Mouse (Mus musculus) MEL (cell line): ENCODE results near the gene Pip4k2a. TPM values are rescaled to one million over a fixed set of nuclear protein-coding genes. Genes with fewer than 3 reads are reported as not detected.
"Not testable (repeated sequence)": the region's sequence is repeated elsewhere in the genome, so short reads cannot be mapped to it uniquely, and the experiment has no call there.

Experiments used
- DNase-seq: peaks from one replicate; pipeline ENCODE4 v3.0.0; 2011; ENCODE audit warnings: low read depth, low spot score
- H3K27ac ChIP-seq: 2 replicates; pipeline ENCODE4 v1.5.1; 2012; ENCODE audit warnings: low read depth, mild to moderate bottlenecking, control low read depth, low read length, moderate library complexity; ENCODE audit not compliant: control insufficient read depth
- H3K27me3 ChIP-seq, 2 experiments: fragments of 150-350 bp in 1 of 2; sonication (generic) in 1 of 2; 2 replicates each; pipeline ENCODE4 v1.6.1; 2012; ENCODE audit warnings: low read length in 2 of 2, mild to moderate bottlenecking in 2 of 2, improper control_type of control experiment in 1 of 2, moderate library complexity in 1 of 2; ENCODE audit not compliant: insufficient read depth in 2 of 2, control insufficient read depth in 1 of 2
- H3K36me3 ChIP-seq, 2 experiments: 2 replicates each; pipeline ENCODE4 v1.6.1; 2012 to 2014; ENCODE audit warnings: low read length in 2 of 2, improper control_type of control experiment in 1 of 2, inconsistent platforms in 1 of 2, mild to moderate bottlenecking in 1 of 2; ENCODE audit not compliant: insufficient read depth in 2 of 2, control insufficient read depth in 1 of 2
- H3K4me1 ChIP-seq, 2 experiments: fragments of 150-350 bp in 1 of 2; sonication (generic) in 1 of 2; 2 replicates each; pipeline ENCODE4 v1.6.1; 2012; ENCODE audit warnings: low read length in 2 of 2, improper control_type of control experiment in 1 of 2, mild to moderate bottlenecking in 1 of 2; ENCODE audit not compliant: insufficient read depth in 2 of 2, control insufficient read depth in 1 of 2
- H3K4me3 ChIP-seq, 2 experiments: fragments of 150-350 bp in 1 of 2; sonication (generic) in 1 of 2; 2 replicates each; pipeline ENCODE4 v1.5.1; 2012; ENCODE audit warnings: low read depth in 2 of 2, low read length in 2 of 2, mild to moderate bottlenecking in 2 of 2, moderate library complexity in 2 of 2, control low read depth in 1 of 2, improper control_type of control experiment in 1 of 2; ENCODE audit not compliant: control insufficient read depth in 1 of 2, insufficient read depth in 1 of 2
- H3K79me2 ChIP-seq: 2 replicates; pipeline ENCODE4 v1.6.1; 2012; ENCODE audit warnings: mild to moderate bottlenecking, low read length, moderate library complexity; ENCODE audit not compliant: control insufficient read depth, poor library complexity, insufficient read depth
- H3K9ac ChIP-seq: 2 replicates; pipeline ENCODE4 v1.6.1; 2012; ENCODE audit warnings: low read depth, mild to moderate bottlenecking, control low read depth, low read length, moderate library complexity; ENCODE audit not compliant: control insufficient read depth, poor library complexity, severe bottlenecking
- H3K9me3 ChIP-seq: fragments of 150-350 bp; sonication (generic); replicated peaks from 2 replicates; pipeline ENCODE4 v1.6.1; 2012; ENCODE audit warnings: mild to moderate bottlenecking, low read length, improper control_type of control experiment, moderate library complexity; ENCODE audit not compliant: insufficient read depth
- CTCF ChIP-seq, 3 experiments: IDR thresholded peaks in 2 of 3; conservative IDR thresholded peaks in 1 of 3; 2 replicates each; pipeline ENCODE4 v1.5.1; 2011 to 2012; ENCODE audit warnings: low read length in 3 of 3, low read depth in 2 of 3, mild to moderate bottlenecking in 2 of 3, improper control_type of control experiment in 1 of 3, inconsistent platforms in 1 of 3, mixed read lengths in 1 of 3, moderate library complexity in 1 of 3; ENCODE audit not compliant: control insufficient read depth in 1 of 3, insufficient read depth in 1 of 3, poor library complexity in 1 of 3, severe bottlenecking in 1 of 3
- GATA1 ChIP-seq: IDR thresholded peaks from 2 replicates; pipeline ENCODE4 v1.6.1; 2011; ENCODE audit warnings: low read depth, low read length, improper control_type of control experiment
- HCFC1 ChIP-seq: IDR thresholded peaks from 2 replicates; pipeline ENCODE4 v1.6.1; 2012; ENCODE audit warnings: low read depth, mild to moderate bottlenecking, inconsistent platforms, low read length, improper control_type of control experiment, moderate library complexity
- KAT2A ChIP-seq: conservative IDR thresholded peaks from 2 replicates; pipeline ENCODE4 v1.6.1; 2012; ENCODE audit warnings: low read depth, low read length, improper control_type of control experiment, inconsistent platforms
- MAX ChIP-seq: IDR thresholded peaks from 2 replicates; pipeline ENCODE4 v1.6.1; 2011; ENCODE audit warnings: low read length, improper control_type of control experiment
- MXI1 ChIP-seq: IDR thresholded peaks from 2 replicates; pipeline ENCODE4 v1.6.1; 2011; ENCODE audit warnings: mild to moderate bottlenecking, low read depth, low read length, improper control_type of control experiment
- POLR2A ChIP-seq, 2 experiments: IDR thresholded peaks; 2 replicates each; pipeline ENCODE4 v1.6.1; 2011 to 2012; ENCODE audit warnings: low read length in 2 of 2, mild to moderate bottlenecking in 2 of 2, control low read depth in 1 of 2, improper control_type of control experiment in 1 of 2, low read depth in 1 of 2, moderate library complexity in 1 of 2; ENCODE audit not compliant: control insufficient read depth in 1 of 2, insufficient read depth in 1 of 2, poor library complexity in 1 of 2
- POLR2AphosphoS5 ChIP-seq: IDR thresholded peaks from 2 replicates; pipeline ENCODE4 v1.6.1; 2012; ENCODE audit warnings: low read depth, borderline replicate concordance, mild to moderate bottlenecking, inconsistent platforms, low read length, moderate library complexity, mixed read lengths
- RAD21 ChIP-seq: IDR thresholded peaks from 2 replicates; pipeline ENCODE4 v1.6.1; 2011; ENCODE audit warnings: mild to moderate bottlenecking, low read depth, low read length, improper control_type of control experiment
- RCOR1 ChIP-seq: IDR thresholded peaks from 2 replicates; pipeline ENCODE4 v1.6.1; 2012; ENCODE audit warnings: low read depth, mild to moderate bottlenecking, inconsistent platforms, low read length, improper control_type of control experiment
- SMC3 ChIP-seq: IDR thresholded peaks from 2 replicates; pipeline ENCODE4 v1.6.1; 2011; ENCODE audit warnings: low read depth, low read length, improper control_type of control experiment
- TAL1 ChIP-seq: IDR thresholded peaks from 2 replicates; pipeline ENCODE4 v1.6.1; 2012; ENCODE audit warnings: mild to moderate bottlenecking, inconsistent platforms, low read length, moderate library complexity, mixed read lengths
- TBP ChIP-seq: IDR thresholded peaks from 2 replicates; pipeline ENCODE4 v1.8.0; 2011; ENCODE audit warnings: low read depth, low read length, improper control_type of control experiment
- UBTF ChIP-seq: IDR thresholded peaks from 2 replicates; pipeline ENCODE4 v1.6.1; 2012; ENCODE audit warnings: low read depth, mild to moderate bottlenecking, inconsistent platforms, low read length, improper control_type of control experiment, moderate library complexity, borderline replicate concordance; ENCODE audit not compliant: insufficient read depth
- USF2 ChIP-seq, 2 experiments: IDR thresholded peaks; 2 replicates each; pipeline ENCODE4 v1.6.1; 2011 to 2012; ENCODE audit warnings: improper control_type of control experiment in 2 of 2, low read length in 2 of 2, borderline replicate concordance in 1 of 2, inconsistent platforms in 1 of 2, low read depth in 1 of 2, mild to moderate bottlenecking in 1 of 2; ENCODE audit not compliant: insufficient read depth in 1 of 2
- ZC3H11A ChIP-seq: IDR thresholded peaks from 2 replicates; pipeline ENCODE4 v1.6.1; 2012; ENCODE audit warnings: low read depth, mild to moderate bottlenecking, inconsistent platforms, low read length, improper control_type of control experiment
- ZNF384 ChIP-seq: IDR thresholded peaks from 2 replicates; pipeline ENCODE4 v1.6.1; 2012; ENCODE audit warnings: low read depth, mild to moderate bottlenecking, inconsistent platforms, low read length, improper control_type of control experiment
- polyA plus RNA-seq, 2 experiments: library from polyadenylated mRNA; stranded (reverse) in 1 of 2; unstranded in 1 of 2; fragments of >175 nt in 1 of 2; fragments of >200 nt in 1 of 2; gene quantifications; 2 replicates each; pipeline versions ENCODE4 v1.2.1 to v1.2.4; 2012; ENCODE audit warnings: low replicate concordance in 2 of 2, low read depth in 1 of 2; ENCODE audit not compliant: insufficient read length in 2 of 2, insufficient read depth in 1 of 2, missing spikeins in 1 of 2
- total RNA-seq: library from RNA; depleted of rRNA; stranded (reverse); fragments of 300-350 nt; gene quantifications from 2 replicates; pipeline ENCODE4 v1.2.3, GENCODE M21; 2012

Gene Pip4k2a
- total and polyA plus RNA-seq, 3 experiments = 7.9 to 48.5 TPM; not detected in 1

GRCm38 (mm10) chr2:18896015-18896414, 101.9 kb downstream of the Pip4k2a start:
- peaks cover 20 to 27% of the 10 kb centered on the region in 2 experiments for H3K4me1 ChIP-seq
- H3K79me2 ChIP-seq = no peaks in the 10 kb centered on the region
- no peak for TF ChIP-seq POLR2AphosphoS5
- no peak for TF ChIP-seq MXI1
- TF ChIP-seq ZC3H11A = no peak
- no peak for TF ChIP-seq KAT2A
- TF ChIP-seq TAL1 = no peak
- TF ChIP-seq SMC3 = no peak
- no peak for TF ChIP-seq MAX
- TF ChIP-seq POLR2A (IDR thresholded peaks at IDR 0.05; ENCODE audit: control insufficient read depth in 1 of 2, insufficient read depth in 1 of 2, low read depth in 1 of 2, low read length in 2 of 2, poor library complexity in 1 of 2) = no peak
- no peak for TF ChIP-seq TBP
- TF ChIP-seq USF2 (IDR thresholded peaks at IDR 0.05; ENCODE audit: borderline replicate concordance in 1 of 2, insufficient read depth in 1 of 2, low read depth in 1 of 2, low read length in 2 of 2) = no peak
- TF ChIP-seq HCFC1 = no peak
- no peak for TF ChIP-seq UBTF
- TF ChIP-seq GATA1 = no peak
- no peak overlapping the region for H3K4me3 ChIP-seq
- no peak overlapping the region for H3K9ac ChIP-seq
- H3K36me3 ChIP-seq = peaks cover 0 to 24% of the 10 kb centered on the region in 2 experiments; a peak in 2 of 4 replicates
- no peak for DNase-seq
- no peaks in the 10 kb centered on the region for H3K27me3 ChIP-seq
- H3K9me3 ChIP-seq = no peaks in the 10 kb centered on the region
- H3K27ac ChIP-seq = no peak overlapping the region

GRCm38 (mm10) chr2:18893336-18893735, 104.6 kb downstream of the Pip4k2a start:
- not testable (repeated sequence) for H3K4me3 ChIP-seq, DNase-seq, H3K27ac ChIP-seq, H3K27me3 ChIP-seq, H3K9ac ChIP-seq, H3K9me3 ChIP-seq, H3K79me2 ChIP-seq
- Histone ChIP-seq H3K36me3 (peaks cover 0 to 16% of the 10 kb centered on the region in 2 experiments; a peak in 3 of 4 replicates), H3K4me1 (peaks cover 11 to 12% of the 10 kb centered on the region in 2 experiments)

GRCm38 (mm10) chr2:18891991-18892537, 105.9 kb downstream of the Pip4k2a start:
- Histone ChIP-seq H3K4me3 (no peak overlapping the region), H3K4me1 (peaks cover 4 to 5% of the 10 kb centered on the region in 2 experiments)

More at GRCm38 (mm10) chr2:18891991-18892537, 105.9 kb downstream of the Pip4k2a start:
- no peak for DNase-seq
- H3K79me2 ChIP-seq = no peaks in the 10 kb centered on the region
- H3K9ac ChIP-seq = no peak overlapping the region
- H3K27me3 ChIP-seq = no peaks in the 10 kb centered on the region
- H3K9me3 ChIP-seq = no peaks in the 10 kb centered on the region
- TF ChIP-seq TBP (no peak), CTCF (IDR thresholded peaks at IDR 0.05 in 2 of 3, conservative IDR thresholded peaks at IDR 0.05 in 1 of 3; ENCODE audit: control insufficient read depth in 1 of 3, insufficient read depth in 1 of 3, low read depth in 2 of 3, low read length in 3 of 3, poor library complexity in 1 of 3, severe bottlenecking in 1 of 3) (no peak), RCOR1 (no peak), RAD21 (no peak), ZNF384 (no peak)
- TF ChIP-seq, all 39 proteins: peak for 0
- H3K27ac ChIP-seq = no peak overlapping the region
- H3K36me3 ChIP-seq = peaks cover 4 to 6% of the 10 kb centered on the region in 2 experiments
